Mouse (Mus musculus) hindbrain, embryonic 15.5 days (tissue): ENCODE data around the gene Ssh2. TPM values are rescaled to one million over a fixed set of nuclear protein-coding genes. Genes with fewer than 3 reads are reported as not detected.

Source experiments
- ATAC-seq: fragments of 200-750 bp; cut with Nextera tagmentation; 2 replicates; pipeline ENCODE4 v1.8.0; 2017; ENCODE audit warnings: low read depth, moderate number of reproducible peaks, moderate TSS enrichment; ENCODE audit not compliant: low FRiP score
- H3K27ac ChIP-seq: fragments of 300-500 bp; sonication (generic); replicated peaks from 2 replicates; pipeline ENCODE4 v1.5.1; 2015; ENCODE audit warnings: mild to moderate bottlenecking, inconsistent platforms
- H3K27me3 ChIP-seq: fragments of 300-500 bp; sonication (generic); 2 replicates; pipeline ENCODE4 v1.6.1; 2015; ENCODE audit warnings: control low read depth, inconsistent platforms
- H3K36me3 ChIP-seq: fragments of 300-500 bp; sonication (generic); 2 replicates; pipeline ENCODE4 v1.6.1; 2015; ENCODE audit warnings: control low read depth, inconsistent platforms
- H3K4me1 ChIP-seq: fragments of 300-500 bp; sonication (generic); replicated peaks from 2 replicates; pipeline ENCODE4 v1.6.1; 2015; ENCODE audit warnings: control low read depth, inconsistent platforms
- H3K4me2 ChIP-seq: fragments of 300-500 bp; sonication (generic); 2 replicates; pipeline ENCODE4 v1.6.1; 2015; ENCODE audit warnings: moderate library complexity, mild to moderate bottlenecking, inconsistent platforms
- H3K4me3 ChIP-seq: fragments of 300-500 bp; sonication (generic); 2 replicates; pipeline ENCODE4 v1.5.1; 2015; ENCODE audit warnings: mild to moderate bottlenecking, inconsistent platforms
- H3K9ac ChIP-seq: fragments of 300-500 bp; sonication (generic); 2 replicates; pipeline ENCODE4 v1.6.1; 2015; ENCODE audit warnings: inconsistent platforms
- H3K9me3 ChIP-seq: fragments of 300-500 bp; sonication (generic); 2 replicates; pipeline ENCODE4 v1.6.1; 2016; ENCODE audit warnings: control low read depth, inconsistent platforms
- WGBS: fragments of 180-500 bp; shearing (Covaris S2); methylation state at CpG from one replicate; pipeline ENCODE4 v1.1.7; 2015; 5-methylcytosine and 5-hydroxymethylcytosine counted together
- polyA plus RNA-seq: library from polyadenylated mRNA; unstranded; fragments of >200 nt; fragmentation: Nextera tagmentation; extraction: Ambion mirVana; gene quantifications from 2 replicates; pipeline ENCODE4 v1.2.1, GENCODE M21; 2015

Ssh2 gene
- polyA plus RNA-seq, 1 experiment from 2014 or later, result 17.3 TPM

DNA sequence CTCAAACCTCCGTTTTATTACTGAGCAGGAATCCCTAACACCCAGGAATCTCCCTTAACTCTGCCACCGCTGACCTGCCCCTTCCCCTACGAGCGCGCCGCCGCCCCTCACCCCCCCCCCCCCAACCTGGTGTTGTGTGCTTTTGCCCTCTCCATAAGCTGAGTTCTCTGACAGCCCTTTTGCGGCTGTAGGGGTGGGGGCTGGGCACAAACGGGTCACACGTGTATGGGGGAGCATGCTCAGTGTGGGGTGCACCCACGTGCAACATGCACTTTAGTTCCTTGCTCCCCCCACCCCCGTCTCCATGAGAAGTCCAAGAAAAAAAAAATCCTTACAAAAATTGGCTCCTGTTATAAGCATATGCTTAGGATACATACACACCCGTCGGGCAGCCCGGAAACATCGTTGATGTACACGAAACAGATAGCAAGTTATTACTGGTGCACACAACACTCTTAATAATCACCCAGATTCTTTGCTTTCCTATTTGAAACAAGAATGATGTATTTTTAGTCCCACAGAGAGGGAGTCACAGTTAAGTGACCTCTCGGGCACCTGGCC is 276.3 kb downstream of the Ssh2 start:
- under 1% methylated on average over 13 of the region's 18 CpGs for WGBS
- H3K9me3 ChIP-seq, result no peaks in the 10 kb centered on the region
- ATAC-seq, result no peak
- H3K9ac ChIP-seq, result peak overlapping the region; percentile 91
- H3K4me3 ChIP-seq, result peak overlapping the region; percentile 90
- peaks cover 76% of the 10 kb centered on the region for H3K4me1 ChIP-seq
- H3K27ac ChIP-seq, result peak overlapping the region; percentile 91
- peak overlapping the region; percentile 95 for H3K4me2 ChIP-seq
- H3K27me3 ChIP-seq, result no peaks in the 10 kb centered on the region
- H3K36me3 ChIP-seq, result no peaks in the 10 kb centered on the region

- peak overlapping the region; percentile 91 for H3K27ac ChIP-seq
- H3K4me3 ChIP-seq, result peak overlapping the region; percentile 90
- peak; percentile 79 for ATAC-seq
- no peaks in the 10 kb centered on the region for H3K36me3 ChIP-seq
- H3K4me1 ChIP-seq, result peaks cover 76% of the 10 kb centered on the region
- peak overlapping the region; percentile 91 for H3K9ac ChIP-seq
- H3K27me3 ChIP-seq, result no peaks in the 10 kb centered on the region
- H3K4me2 ChIP-seq, result peak overlapping the region; percentile 95
- H3K9me3 ChIP-seq, result no peaks in the 10 kb centered on the region
- under 1% methylated on average over 30 of the region's 32 CpGs for WGBS
These were observed 276.8 kb downstream of the Ssh2 start for GRCm38 (mm10) chr11:77492911-77493332.

DNA sequence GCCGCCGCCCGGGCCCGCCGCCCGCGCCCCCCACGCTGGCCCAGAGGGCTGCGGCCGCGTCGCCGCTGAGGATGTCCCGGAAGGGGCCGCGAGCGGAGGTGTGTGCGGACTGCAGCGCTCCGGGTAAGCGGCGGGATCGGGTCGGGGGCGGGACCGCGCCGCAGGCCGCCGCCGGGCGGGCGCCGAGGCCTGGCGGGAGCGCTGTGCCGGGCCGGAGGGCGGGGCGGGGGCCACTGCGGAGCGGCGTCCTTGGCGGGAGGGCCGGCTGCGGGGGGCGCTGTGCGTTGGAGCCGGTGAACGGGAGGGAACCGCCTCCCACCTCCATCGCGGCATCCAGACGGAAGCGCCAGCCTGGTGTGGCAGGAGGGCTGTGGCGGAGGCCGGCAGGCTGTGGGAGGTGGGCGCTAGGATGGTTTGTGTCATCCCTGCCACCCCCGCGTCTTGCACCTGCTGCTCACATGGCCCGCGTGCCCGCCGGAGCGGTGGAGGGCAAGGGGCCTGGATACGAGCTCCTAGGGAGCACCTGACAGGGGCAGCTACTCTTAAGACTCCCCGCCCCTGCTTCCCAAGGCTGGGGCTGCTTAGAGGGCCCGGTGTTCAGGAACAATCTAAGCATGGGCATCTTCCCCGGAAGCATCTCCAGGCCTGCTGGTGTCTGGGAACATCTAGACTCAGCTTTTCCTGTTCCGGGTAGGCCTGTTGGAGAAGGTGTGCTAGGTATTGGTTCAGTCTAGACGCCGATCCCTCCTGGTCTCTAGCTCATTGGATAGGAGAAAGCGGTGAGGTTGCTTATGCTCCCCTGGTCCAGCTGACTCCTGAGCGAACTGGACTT is 277.6 kb downstream of the Ssh2 start, which contains the start of gene Git1:
Gene Git1, plus strand, starts transcription at position 51 of the 832 bp plus-strand sequence.
- no peak for ATAC-seq
- Histone ChIP-seq H3K4me3 (peak within 1 kb of the TSS; percentile 90), H3K4me1 (peaks cover 74% of the 10 kb centered on the region), H3K9ac (peak within 1 kb of the TSS; percentile 91), H3K4me2 (peak within 1 kb of the TSS; percentile 95), H3K36me3 (no peaks in the 10 kb centered on the region), H3K27ac (peak within 1 kb of the TSS; percentile 91), H3K27me3 (no peaks in the 10 kb centered on the region), H3K9me3 (no peaks in the 10 kb centered on the region)
- WGBS, result 2% methylated on average over 47 of the region's 74 CpGs

GRCm38 (mm10) chr11:77494344-77494676 is 278.2 kb downstream of the Ssh2 start:
- H3K4me3 ChIP-seq, result peak overlapping the region; percentile 90
- ATAC-seq, result no peak
- no peaks in the 10 kb centered on the region for H3K27me3 ChIP-seq
- H3K9me3 ChIP-seq, result no peaks in the 10 kb centered on the region
- H3K4me2 ChIP-seq, result peak overlapping the region; percentile 95
- H3K9ac ChIP-seq, result peak overlapping the region; percentile 91
- 34% methylated on average over 4 of the region's 4 CpGs for WGBS
- H3K36me3 ChIP-seq, result 0 out of 2 replicates have a peak, but pooled peaks cover 2% of the 10 kb centered on the region
- H3K4me1 ChIP-seq, result peaks cover 73% of the 10 kb centered on the region
- H3K27ac ChIP-seq, result peak overlapping the region; percentile 90

GRCm38 (mm10) chr11:77494782-77495181 is 278.7 kb downstream of the Ssh2 start:
- H3K9me3 ChIP-seq, result no peaks in the 10 kb centered on the region
- H3K9ac ChIP-seq, result peak overlapping the region; percentile 91
- no peaks in the 10 kb centered on the region for H3K27me3 ChIP-seq
- ATAC-seq, result no peak
- WGBS, result 75% methylated on average over 6 of the region's 6 CpGs
- no peak overlapping the region for H3K27ac ChIP-seq
- H3K36me3 ChIP-seq, result peaks cover 6% of the 10 kb centered on the region; the same call in 1 of the 2 replicates
- peak overlapping the region; percentile 95 for H3K4me2 ChIP-seq
- peaks cover 73% of the 10 kb centered on the region for H3K4me1 ChIP-seq
- peak overlapping the region; percentile 90 for H3K4me3 ChIP-seq

- no peak for ATAC-seq
- H3K9me3 ChIP-seq, result no peaks in the 10 kb centered on the region
These were observed 279.4 kb downstream of the Ssh2 start for GRCm38 (mm10) chr11:77495507-77495906.

DNA sequence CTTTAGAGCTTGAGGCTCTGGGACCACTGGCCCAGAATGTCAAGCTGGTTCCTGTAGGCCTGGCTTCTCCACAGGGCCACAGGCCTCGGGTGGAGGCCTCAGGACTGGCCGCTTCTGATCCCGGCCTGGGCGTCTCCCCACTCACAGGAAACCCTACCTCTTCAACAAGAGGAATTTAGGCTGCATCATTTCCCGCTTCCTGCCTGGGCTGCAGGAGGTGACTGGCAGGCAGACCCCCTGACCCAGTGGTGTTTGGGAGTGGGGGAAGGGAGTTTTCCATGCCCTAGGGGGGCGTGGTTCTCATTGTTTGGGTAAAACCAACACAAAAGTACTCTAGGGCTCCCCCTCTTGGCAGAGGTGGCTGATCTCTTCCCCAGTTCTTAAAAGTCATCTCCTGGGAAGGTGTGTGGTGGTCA is 281.3 kb downstream of the Ssh2 start:
- Histone ChIP-seq H3K36me3 (peaks cover 21% of the 10 kb centered on the region; the same call in 1 of the 2 replicates), H3K4me2 (no peak overlapping the region), H3K27me3 (no peaks in the 10 kb centered on the region), H3K27ac (no peak overlapping the region; the same call in 1 of the 2 replicates), H3K9ac (no peak overlapping the region), H3K9me3 (no peaks in the 10 kb centered on the region), H3K4me3 (no peak overlapping the region), H3K4me1 (peaks cover 61% of the 10 kb centered on the region)
- 23% methylated on average over 6 of the region's 6 CpGs for whole genome bisulfite sequencing
- no peak for ATAC-seq

More at GRCm38 (mm10) chr11:77495507-77495906, 279.4 kb downstream of the Ssh2 start:
- H3K4me1 ChIP-seq, result peaks cover 71% of the 10 kb centered on the region
- H3K4me2 ChIP-seq, result peak overlapping the region; percentile 95
- H3K27ac ChIP-seq, result no peak overlapping the region
- no peaks in the 10 kb centered on the region for H3K27me3 ChIP-seq
- 0 out of 2 replicates have a peak overlapping the region, but pooled peaks have one; percentile 91 for H3K9ac ChIP-seq
- no peak overlapping the region for H3K4me3 ChIP-seq
- peaks cover 12% of the 10 kb centered on the region; the same call in 1 of the 2 replicates for H3K36me3 ChIP-seq

- Histone ChIP-seq H3K4me1 (peaks cover 56% of the 10 kb centered on the region), H3K36me3 (peaks cover 23% of the 10 kb centered on the region), H3K4me2 (no peak overlapping the region), H3K27me3 (no peaks in the 10 kb centered on the region), H3K9ac (no peak overlapping the region), H3K4me3 (no peak overlapping the region), H3K27ac (peak overlapping the region; percentile 54; the same call in 1 of the 2 replicates), H3K9me3 (no peaks in the 10 kb centered on the region)
- WGBS, result 26% methylated on average over 4 of the region's 4 CpGs
- ATAC-seq, result no peak
These were observed 281.8 kb downstream of the Ssh2 start for GRCm38 (mm10) chr11:77497851-77498250.

DNA sequence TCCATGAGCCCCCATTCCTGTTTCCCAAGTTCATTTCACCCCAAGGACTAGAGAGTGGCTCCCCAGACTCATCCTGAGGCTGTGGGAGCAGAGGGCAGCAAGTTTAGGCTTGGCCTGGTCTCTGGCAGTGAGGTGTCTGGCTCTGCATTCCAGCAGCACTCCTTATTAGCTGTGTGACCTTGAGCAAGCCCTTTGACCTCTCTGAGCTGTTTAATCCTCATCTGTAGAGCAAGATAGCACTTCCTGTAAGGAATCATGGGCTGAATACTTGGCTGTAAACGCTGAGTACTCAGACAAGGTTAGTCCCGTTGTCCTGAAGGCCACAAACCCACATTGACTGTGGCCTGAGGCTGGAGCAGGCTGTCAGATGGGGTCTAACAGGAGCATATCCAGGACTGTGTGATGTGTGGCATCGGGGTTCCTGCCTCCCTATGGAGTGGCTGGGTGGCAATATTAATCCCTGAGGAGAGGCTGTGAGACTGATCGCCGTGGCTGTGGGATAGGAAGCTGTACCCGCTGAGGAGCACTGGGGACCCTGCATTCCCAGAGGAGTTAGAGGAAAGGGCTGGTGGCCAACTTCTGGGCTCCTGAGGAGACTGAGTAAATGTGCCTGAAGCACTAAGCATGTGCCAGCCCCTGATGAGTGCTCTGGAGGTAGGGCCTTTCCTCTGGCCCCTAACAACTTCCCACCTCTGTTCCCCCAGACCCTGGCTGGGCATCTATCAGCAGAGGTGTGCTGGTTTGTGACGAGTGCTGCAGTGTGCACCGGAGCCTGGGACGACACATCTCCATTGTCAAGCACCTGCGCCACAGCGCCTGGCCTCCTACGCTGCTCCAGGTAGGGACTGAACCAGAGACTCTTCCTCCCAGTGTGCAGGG is 282.4 kb downstream of the Ssh2 start:
- no peak for ATAC-seq
- H3K27me3 ChIP-seq, result no peaks in the 10 kb centered on the region
- H3K4me3 ChIP-seq, result no peak overlapping the region
- WGBS, result 66% methylated on average over 12 of the region's 12 CpGs
- peaks cover 30% of the 10 kb centered on the region for H3K36me3 ChIP-seq
- H3K4me1 ChIP-seq, result peaks cover 55% of the 10 kb centered on the region
- no peak overlapping the region for H3K4me2 ChIP-seq
- no peaks in the 10 kb centered on the region for H3K9me3 ChIP-seq
- H3K9ac ChIP-seq, result no peak overlapping the region
- peak overlapping the region; percentile 54; the same call in 1 of the 2 replicates for H3K27ac ChIP-seq

DNA sequence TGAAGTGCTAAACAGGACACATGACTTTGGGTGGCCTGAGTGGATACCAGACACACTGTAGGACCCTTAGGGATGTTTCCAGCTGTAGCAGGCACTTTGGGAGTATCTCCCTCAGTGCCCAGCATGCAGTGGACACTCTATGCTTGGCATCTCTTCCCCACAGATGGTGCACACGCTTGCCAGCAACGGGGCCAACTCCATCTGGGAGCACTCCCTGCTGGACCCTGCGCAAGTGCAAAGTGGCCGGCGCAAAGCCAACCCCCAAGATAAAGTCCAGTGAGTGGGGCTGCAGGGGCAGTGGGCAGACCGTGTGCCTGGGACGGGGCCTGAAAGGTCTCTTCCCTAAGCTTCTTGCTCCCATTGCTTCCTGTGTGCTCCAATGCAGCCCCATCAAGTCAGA is 283.3 kb downstream of the Ssh2 start:
- Histone ChIP-seq H3K4me2 (no peak overlapping the region), H3K4me1 (peaks cover 50% of the 10 kb centered on the region), H3K27me3 (no peaks in the 10 kb centered on the region), H3K9me3 (no peaks in the 10 kb centered on the region), H3K36me3 (peaks cover 37% of the 10 kb centered on the region), H3K27ac (no peak overlapping the region), H3K9ac (no peak overlapping the region), H3K4me3 (no peak overlapping the region)
- no peak for ATAC-seq
- 79% methylated on average over 7 of the region's 7 CpGs for WGBS

- H3K4me2 ChIP-seq, result no peak overlapping the region
- no peak overlapping the region for H3K9ac ChIP-seq
- no peak overlapping the region for H3K27ac ChIP-seq
- peaks cover 37% of the 10 kb centered on the region for H3K4me1 ChIP-seq
- no peaks in the 10 kb centered on the region for H3K9me3 ChIP-seq
- no peaks in the 10 kb centered on the region for H3K27me3 ChIP-seq
- 66% methylated on average over 17 of the region's 17 CpGs for WGBS
- no peak for ATAC-seq
- peaks cover 50% of the 10 kb centered on the region for H3K36me3 ChIP-seq
- no peak overlapping the region for H3K4me3 ChIP-seq
These were observed 284.6 kb downstream of the Ssh2 start for GRCm38 (mm10) chr11:77500361-77501325.
